Mouse (Mus musculus) heart, postnatal 10 days (tissue): Measurements from ENCODE around the gene Sgsm2. TPM values are rescaled to one million over a fixed set of nuclear protein-coding genes. Genes with fewer than 3 reads are reported as not detected.

Experiments
- microRNA-seq, 2 experiments: library from miRNA; unstranded; fragments of <30 nt; microRNA quantifications; one replicate each; pipeline ENCODE4 v1.2.0; 2022
- total RNA-seq, 2 experiments: library from RNA; stranded (reverse); gene quantifications; 2 replicates each; pipeline ENCODE4 v1.2.3; 2021

The Sgsm2 gene
- total RNA-seq, 2 experiments from 2014 or later: 12.2 to 12.9 TPM

Small RNAs within 50 kb of the gene (microRNA-seq; reads per million reads assigned to microRNA genes)
- gene Mir6926: 0.24 to 1.0 reads per million in 2 experiments

Other genes starting within 250 kb of the Sgsm2 start
- 100 to 1,000 TPM; 234 to 237 TPM for gene Cluh, start 247.6 kb downstream of the Sgsm2 start, total RNA-seq
- gene Pafah1b1, start 172.4 kb downstream of the Sgsm2 start, total RNA-seq: 100 to 1,000 TPM; 236 to 281 TPM
- 10 to 100 TPM in 1 of 2 experiments, 1 to 10 TPM in 1; 9.9 to 14.7 TPM for gene Mettl16, start 126.2 kb downstream of the Sgsm2 start, total RNA-seq
- 10 to 100 TPM; 12.1 to 14.6 TPM for gene Mnt, start 66.1 kb downstream of the Sgsm2 start, total RNA-seq
- gene Tsr1, start 1.0 kb upstream of the Sgsm2 start, total RNA-seq: 10 to 100 TPM; 17.1 to 20.1 TPM
- 10 to 100 TPM; 24.1 to 25.3 TPM for gene Smg6, start 28.8 kb upstream of the Sgsm2 start, total RNA-seq
- 10 to 100 TPM; 33.2 to 34.5 TPM for gene Srr, start 28.9 kb upstream of the Sgsm2 start, total RNA-seq